Mouse (Mus musculus) layer of hippocampus, adult 2 months (tissue): ENCODE data around the gene Btbd35f29. TPM values are rescaled to one million over a fixed set of nuclear protein-coding genes. Genes with fewer than 3 reads are reported as not detected.
"Not testable (repeated sequence)": the region's sequence is repeated elsewhere in the genome, so short reads cannot be mapped to it uniquely, and the experiment has no call there.

ENCODE experiments used
- DNase-seq, 2 experiments: peaks; one replicate each; pipeline ENCODE4 v3.0.0; 2022; ENCODE audit warnings: low spot score in 2 of 2
- H3K27ac ChIP-seq: fragments of 200-600 bp; 2 replicates; pipeline ENCODE4 v1.8.1; 2022
- H3K4me3 ChIP-seq: fragments of 200-600 bp; 2 replicates; pipeline ENCODE4 v1.8.1; 2022; ENCODE audit warnings: mild to moderate bottlenecking
- long read RNA-seq, 2 experiments: library from polyadenylated mRNA; stranded (forward); transcript quantifications; one replicate each; pipeline ENCODE4 v2.0.0; 2021; ENCODE audit warnings: borderline mapping rate in 2 of 2
- total RNA-seq, 2 experiments: library from RNA; stranded (reverse); gene quantifications; 2 replicates each; pipeline ENCODE4 v1.2.3; 2021

Btbd35f29 gene
- not detected for total RNA-seq
- long read RNA-seq, experiment 1 = 0 reads
- long read RNA-seq, experiment 2 = 0 reads

DNA sequence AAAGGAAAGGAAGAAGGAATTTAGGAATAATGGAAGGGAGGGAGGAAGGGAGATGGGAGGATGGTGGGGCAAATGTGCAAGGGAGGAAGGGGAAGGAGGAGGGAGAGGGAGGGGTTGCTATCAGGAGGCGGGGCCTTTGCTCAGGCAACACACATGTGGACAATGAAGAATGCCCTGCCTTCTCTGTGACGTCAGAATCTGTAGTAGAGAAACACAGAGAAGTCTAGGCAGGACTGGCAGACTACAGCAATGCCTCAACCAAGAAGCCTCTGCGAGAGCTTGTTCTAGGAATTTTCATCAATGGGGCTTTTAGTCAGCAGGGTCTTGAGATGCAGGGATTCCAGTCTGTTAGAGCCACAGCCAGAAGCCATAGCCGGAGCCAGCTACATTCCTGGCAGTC lies at the start of gene Btbd35f29:
Gene Btbd35f29 (plus strand): TSS at position 301 of the 400 bp plus-strand sequence.
- H3K27ac ChIP-seq, H3K4me3 ChIP-seq, DNase-seq: not testable (repeated sequence)

GRCm38 (mm10) chrX:31141416-31141815 lies 23.9 kb downstream of the Btbd35f29 start:
- not testable (repeated sequence) for H3K4me3 ChIP-seq, DNase-seq, H3K27ac ChIP-seq

- not testable (repeated sequence) for H3K4me3 ChIP-seq, H3K27ac ChIP-seq, DNase-seq
Observed at GRCm38 (mm10) chrX:31145144-31145543, 27.7 kb downstream of the Btbd35f29 start.

GRCm38 (mm10) chrX:31145835-31146234 lies 28.4 kb downstream of the Btbd35f29 start:
- H3K27ac ChIP-seq, H3K4me3 ChIP-seq, DNase-seq: not testable (repeated sequence)

GRCm38 (mm10) chrX:31158534-31159085 lies 41.1 kb downstream of the Btbd35f29 start:
- H3K4me3 ChIP-seq, H3K27ac ChIP-seq, DNase-seq: not testable (repeated sequence)

DNA sequence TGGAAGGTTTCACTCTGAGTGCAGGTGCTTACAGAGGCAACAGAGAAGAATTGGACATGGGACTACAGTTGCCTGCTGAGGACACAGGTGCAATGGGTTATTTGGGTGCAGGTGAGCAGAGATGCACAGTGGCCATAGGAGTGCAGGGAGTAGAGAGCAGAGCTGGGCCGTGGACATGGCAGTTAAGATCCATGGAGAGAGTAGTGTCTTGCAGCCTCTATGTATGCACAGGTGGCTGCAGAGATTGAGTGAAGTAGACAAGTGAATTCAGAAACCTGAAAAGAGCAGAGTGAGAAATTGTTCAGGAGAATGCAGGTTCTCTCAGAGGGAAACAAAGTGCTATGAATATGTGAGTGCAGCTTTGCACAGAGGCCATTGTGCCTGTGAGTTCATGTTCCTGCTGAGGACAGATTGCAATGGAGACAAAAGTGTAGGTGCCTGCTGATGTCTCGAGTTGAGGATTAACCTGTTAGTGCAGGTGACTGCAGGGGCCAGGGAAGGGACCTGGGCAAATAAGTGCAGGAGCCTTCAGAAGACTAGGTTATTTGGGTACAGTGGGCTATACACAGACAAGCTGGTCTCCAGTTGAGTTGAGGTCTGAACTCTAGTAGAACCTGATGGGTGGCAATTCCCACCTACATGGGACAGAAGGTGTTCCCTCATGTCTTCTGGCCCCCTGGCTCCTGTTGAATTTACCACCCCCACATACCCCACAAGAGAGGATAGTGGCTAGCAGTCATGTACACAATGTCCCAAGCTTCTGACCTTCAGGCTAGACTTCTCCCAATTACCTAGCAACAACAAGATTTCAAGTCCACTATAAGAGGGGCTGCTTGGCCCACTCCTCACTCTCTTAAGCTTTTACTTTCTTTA lies 42.2 kb downstream of the Btbd35f29 start:
- not testable (repeated sequence) for DNase-seq, H3K4me3 ChIP-seq, H3K27ac ChIP-seq

DNA sequence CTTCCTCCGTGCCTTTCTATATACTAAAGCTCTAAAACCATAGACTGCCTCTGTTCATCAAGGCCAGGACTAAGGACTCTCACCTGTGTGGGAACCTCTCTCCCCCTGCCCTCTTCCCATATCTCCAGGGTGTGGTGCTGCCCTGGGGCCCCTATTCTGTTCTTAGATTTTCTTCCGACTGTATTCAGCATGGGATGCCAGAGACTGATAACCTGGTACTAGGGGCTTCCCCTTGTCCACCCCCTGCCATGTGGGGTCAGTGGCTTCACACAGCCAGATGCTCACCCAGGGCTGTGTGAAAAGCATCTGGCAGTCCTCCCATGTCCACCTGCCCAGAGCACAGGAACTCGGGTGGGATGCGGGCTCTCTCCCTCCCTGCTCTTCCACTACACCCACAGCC lies 43.1 kb downstream of the Btbd35f29 start:
- not testable (repeated sequence) for DNase-seq, H3K27ac ChIP-seq, H3K4me3 ChIP-seq

- not testable (repeated sequence) for H3K4me3 ChIP-seq, H3K27ac ChIP-seq, DNase-seq
Observed at GRCm38 (mm10) chrX:31162638-31163037, 45.2 kb downstream of the Btbd35f29 start.

DNA sequence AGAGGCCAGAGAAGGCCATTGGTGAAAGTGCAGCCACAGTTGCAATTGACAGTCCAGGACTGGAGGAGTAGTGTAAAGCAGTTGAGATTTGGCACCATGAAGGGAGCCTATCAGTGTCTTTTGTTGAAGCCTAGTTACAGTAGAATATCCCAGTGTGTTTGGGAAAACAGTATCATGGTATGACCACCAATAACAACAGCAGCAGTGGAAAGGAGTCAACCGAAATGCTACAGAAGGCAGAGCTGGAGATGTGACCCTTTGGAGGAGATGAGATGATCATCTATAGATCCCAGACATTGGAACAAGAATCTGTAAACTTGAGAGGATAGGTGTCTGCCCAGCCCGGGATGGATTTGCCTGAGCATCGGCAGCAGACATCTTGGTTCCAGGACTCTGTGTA lies 47.7 kb downstream of the Btbd35f29 start:
- H3K27ac ChIP-seq, DNase-seq, H3K4me3 ChIP-seq: not testable (repeated sequence)

Other genes with a start within 250 kb of the Btbd35f29 start
- gene Spin2f, start 136.2 kb downstream of the Btbd35f29 start, total RNA-seq = not detected
- gene Btbd35f26, start 218.8 kb downstream of the Btbd35f29 start, total RNA-seq = not detected